Mouse (Mus musculus) liver, postnatal 0 days (tissue): ENCODE measurements around the gene Ube2cbp. TPM values are rescaled to one million over a fixed set of nuclear protein-coding genes. Genes with fewer than 3 reads are reported as not detected.

Experiments used
- ATAC-seq: fragments of 200-750 bp; cut with Nextera tagmentation; 2 replicates; pipeline ENCODE4 v1.8.0; 2017; ENCODE audit warnings: mild to moderate bottlenecking, moderate library complexity
- DNase-seq: peaks from one replicate; pipeline ENCODE4 v3.0.0-alpha.2; 2016
- H3K27ac ChIP-seq: fragments of 300-500 bp; sonication (generic); 2 replicates; pipeline ENCODE4 v1.5.1; 2014; ENCODE audit warnings: antibody characterized with exemption, moderate library complexity, mild to moderate bottlenecking, low read depth
- H3K27me3 ChIP-seq: fragments of 300-500 bp; sonication (generic); 2 replicates; pipeline ENCODE4 v1.6.1; 2014; ENCODE audit warnings: low read length, control low read depth, mixed read lengths; ENCODE audit not compliant: insufficient read depth
- H3K36me3 ChIP-seq: fragments of 300-500 bp; sonication (generic); replicated peaks from 2 replicates; pipeline ENCODE4 v1.6.1; 2014; ENCODE audit warnings: mild to moderate bottlenecking, control low read depth, low read length, moderate library complexity, mixed read lengths; ENCODE audit not compliant: insufficient read depth
- H3K4me1 ChIP-seq: fragments of 300-500 bp; sonication (generic); 2 replicates; pipeline ENCODE4 v1.6.1; 2014; ENCODE audit warnings: antibody characterized with exemption, mild to moderate bottlenecking, control low read depth; ENCODE audit not compliant: insufficient read depth
- H3K4me2 ChIP-seq: fragments of 300-500 bp; sonication (generic); 2 replicates; pipeline ENCODE4 v1.6.1; 2014; ENCODE audit warnings: low read depth, mild to moderate bottlenecking, low read length, moderate library complexity, mixed read lengths
- H3K4me3 ChIP-seq: fragments of 300-500 bp; sonication (generic); 2 replicates; pipeline ENCODE4 v1.5.1; 2014; ENCODE audit warnings: low read depth, low read length
- H3K9ac ChIP-seq: fragments of 300-500 bp; sonication (generic); replicated peaks from 2 replicates; pipeline ENCODE4 v1.6.1; 2014; ENCODE audit warnings: mild to moderate bottlenecking, moderate library complexity
- H3K9me3 ChIP-seq: fragments of 300-500 bp; sonication (generic); 2 replicates; pipeline ENCODE4 v1.6.1; 2016; ENCODE audit warnings: mild to moderate bottlenecking, control low read depth, low read length, mixed read lengths
- CTCF ChIP-seq: sonication (generic); IDR thresholded peaks from 2 replicates; pipeline ENCODE4 v1.5.1; 2016; ENCODE audit warnings: antibody characterized with exemption, low read depth
- EP300 ChIP-seq: IDR thresholded peaks from 2 replicates; pipeline ENCODE4 v1.6.1; 2016; ENCODE audit warnings: antibody characterized with exemption, low read depth, mild to moderate bottlenecking
- WGBS: fragments of 180-500 bp; shearing (Covaris S2); extraction: QIAGEN DNeasy Blood & Tissue Kit; methylation state at CpG from one replicate; pipeline ENCODE4 v1.1.7; 2014; ENCODE audit not compliant: insufficient replicate concordance; 5-methylcytosine and 5-hydroxymethylcytosine counted together
- polyA plus RNA-seq: library from polyadenylated mRNA; unstranded; fragments of >200 nt; fragmentation: Nextera tagmentation; extraction: Ambion mirVana; gene quantifications from 2 replicates; pipeline ENCODE4 v1.2.1, GENCODE M21; 2015

Ube2cbp gene
- polyA plus RNA-seq, 1 experiment from 2014 or later = 2.5 TPM

DNA sequence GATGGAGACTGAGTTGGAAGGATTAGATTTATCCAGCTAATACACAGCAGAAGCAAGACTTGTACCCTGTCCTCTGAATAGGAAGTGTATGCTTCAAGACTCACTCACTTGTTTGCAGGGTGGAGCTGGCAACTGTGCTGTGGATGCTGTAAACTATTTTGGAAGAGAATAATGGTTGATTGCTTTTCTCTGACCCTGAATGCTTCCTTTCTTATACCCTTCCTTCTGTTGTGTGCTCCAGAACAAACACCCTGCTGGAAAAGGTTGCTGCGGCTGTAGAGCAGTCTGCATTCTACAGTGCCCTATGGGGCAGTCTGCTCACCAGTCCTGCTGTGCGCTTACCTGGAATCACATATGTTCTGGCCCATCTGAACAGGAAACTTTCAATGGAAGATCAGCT, 27.0 kb upstream of the Ube2cbp start:
- Histone ChIP-seq H3K36me3 (peaks cover 15% of the 10 kb centered on the region), H3K4me3 (no peak overlapping the region), H3K4me2 (no peak overlapping the region), H3K27me3 (no peaks in the 10 kb centered on the region), H3K9me3 (no peaks in the 10 kb centered on the region), H3K9ac (no peak overlapping the region), H3K27ac (no peak overlapping the region), H3K4me1 (no peaks in the 10 kb centered on the region)
- no peak for DNase-seq
- TF ChIP-seq CTCF = no peak
- WGBS = 91% methylated on average over 2 of the region's 2 CpGs
- ATAC-seq = no peak

GRCm38 (mm10) chr9:86482236-86482635, 17.5 kb upstream of the Ube2cbp start:
- H3K9me3 ChIP-seq = no peaks in the 10 kb centered on the region
- peaks cover 1% of the 10 kb centered on the region; the same call in 1 of the 2 replicates for H3K36me3 ChIP-seq
- H3K4me3 ChIP-seq = no peak overlapping the region
- WGBS = 82% methylated on average over 1 of the region's 1 CpGs
- TF ChIP-seq CTCF = no peak
- TF ChIP-seq EP300 = no peak
- no peak overlapping the region for H3K4me2 ChIP-seq
- H3K9ac ChIP-seq = no peak overlapping the region
- H3K27ac ChIP-seq = no peak overlapping the region
- DNase-seq = no peak
- no peaks in the 10 kb centered on the region for H3K27me3 ChIP-seq
- ATAC-seq = no peak
- no peaks in the 10 kb centered on the region for H3K4me1 ChIP-seq

GRCm38 (mm10) chr9:86478414-86479093, 13.8 kb upstream of the Ube2cbp start:
- H3K4me2 ChIP-seq = no peak overlapping the region
- WGBS = 68% methylated on average over 5 of the region's 5 CpGs
- no peaks in the 10 kb centered on the region for H3K4me1 ChIP-seq
- H3K36me3 ChIP-seq = no peaks in the 10 kb centered on the region
- H3K27ac ChIP-seq = no peak overlapping the region
- H3K9ac ChIP-seq = no peak overlapping the region
- no peaks in the 10 kb centered on the region for H3K9me3 ChIP-seq
- no peak for DNase-seq
- H3K4me3 ChIP-seq = no peak overlapping the region
- H3K27me3 ChIP-seq = no peaks in the 10 kb centered on the region
- TF ChIP-seq CTCF = no peak
- ATAC-seq = no peak

DNA sequence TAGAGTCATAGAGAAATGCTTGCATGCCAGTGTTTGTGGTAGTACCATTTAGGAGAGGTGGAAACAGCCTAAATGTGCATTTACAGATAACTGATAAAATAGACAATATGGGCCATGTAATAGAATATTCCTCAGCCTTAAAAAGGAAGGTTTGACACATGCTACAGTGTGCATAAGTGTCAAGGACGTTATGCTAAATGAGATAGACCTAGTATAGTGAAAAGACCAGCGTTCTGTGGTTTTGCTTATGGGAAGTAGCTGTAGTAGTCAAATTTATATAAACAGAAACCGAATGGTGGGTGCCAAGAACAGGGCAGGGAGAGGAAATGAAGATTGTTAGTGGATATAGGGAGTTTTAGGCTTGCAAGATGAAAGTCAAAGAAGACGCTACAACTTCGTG, 12.0 kb upstream of the Ube2cbp start:
- Histone ChIP-seq H3K9me3 (no peaks in the 10 kb centered on the region), H3K27me3 (no peaks in the 10 kb centered on the region), H3K36me3 (no peaks in the 10 kb centered on the region), H3K4me3 (no peak overlapping the region), H3K9ac (no peak overlapping the region), H3K4me1 (no peaks in the 10 kb centered on the region), H3K4me2 (no peak overlapping the region), H3K27ac (no peak overlapping the region)
- no peak for TF ChIP-seq CTCF
- no peak for TF ChIP-seq EP300
- no peak for ATAC-seq
- 31% methylated on average over 5 of the region's 5 CpGs for WGBS
- no peak for DNase-seq

- H3K4me2 ChIP-seq = no peak overlapping the region
These were observed 11.2 kb upstream of the Ube2cbp start for GRCm38 (mm10) chr9:86475956-86476355.

DNA sequence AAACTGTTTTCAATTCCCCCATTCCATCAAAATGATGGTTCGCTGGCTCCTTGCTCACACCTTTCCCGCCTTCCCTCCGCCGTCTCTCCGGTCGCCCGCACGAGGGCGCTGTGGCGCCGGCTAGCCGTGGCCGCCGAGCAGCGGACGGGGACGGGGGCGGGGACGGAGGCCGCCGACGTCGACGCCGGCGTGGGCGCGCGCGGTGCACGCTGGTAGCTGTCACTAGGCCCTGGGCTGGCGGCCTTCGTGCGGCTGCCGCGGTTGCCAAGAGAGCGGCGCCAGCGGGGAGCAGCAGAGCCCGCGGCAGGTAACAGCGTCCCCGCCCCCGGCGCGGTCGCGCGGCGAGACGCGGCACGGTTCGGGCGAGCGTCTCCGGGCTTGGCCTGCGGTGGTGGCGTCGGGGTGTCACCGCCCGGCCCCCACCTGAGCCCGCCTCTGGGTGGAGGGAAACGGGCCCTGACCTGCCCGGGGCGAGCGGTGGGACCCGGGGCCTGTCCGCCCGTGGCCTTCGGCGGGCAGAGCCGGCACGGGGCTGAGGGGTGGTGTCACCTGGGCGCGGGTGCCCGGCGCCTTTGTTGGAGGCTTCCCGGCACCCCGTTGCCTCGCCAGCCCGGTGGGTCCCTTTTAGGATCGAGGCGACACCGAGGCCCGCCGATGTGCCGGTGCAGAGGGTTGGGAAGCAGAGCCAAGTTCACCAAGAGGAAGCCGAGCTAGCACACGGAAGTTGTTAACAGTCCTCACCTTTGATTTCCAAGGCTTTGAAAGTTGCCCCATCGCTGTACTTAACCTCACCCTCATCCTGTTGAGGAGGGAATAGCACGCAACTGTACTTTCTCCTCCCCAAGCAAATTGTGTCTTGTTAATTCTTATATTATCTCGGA, 2.5 kb upstream of the Ube2cbp start, which contains the start of gene Dop1a:
Gene Dop1a, plus strand, starts transcription at position 165 of the 881 bp plus-strand sequence.
- H3K4me1 ChIP-seq = peaks cover 20% of the 10 kb centered on the region
- ATAC-seq (peak; percentile 89), DNase-seq (peak; percentile 95)
- peak within 1 kb of the TSS; percentile 81 for H3K4me3 ChIP-seq
- H3K9me3 ChIP-seq = no peaks in the 10 kb centered on the region
- H3K4me2 ChIP-seq = peak within 1 kb of the TSS; percentile 94
- no peaks in the 10 kb centered on the region for H3K27me3 ChIP-seq
- peak within 1 kb of the TSS; percentile 88 for H3K27ac ChIP-seq
- H3K36me3 ChIP-seq = no peaks in the 10 kb centered on the region
- WGBS = under 1% methylated on average over 77 of the region's 93 CpGs
- peak within 1 kb of the TSS; percentile 83 for H3K9ac ChIP-seq
- peak; percentile 92 for TF ChIP-seq CTCF
- TF ChIP-seq EP300 = no peak

More at GRCm38 (mm10) chr9:86475956-86476355, 11.2 kb upstream of the Ube2cbp start:
- H3K9me3 ChIP-seq = no peaks in the 10 kb centered on the region
- H3K4me3 ChIP-seq = no peak overlapping the region
- 83% methylated on average over 4 of the region's 4 CpGs for WGBS
- no peak for ATAC-seq
- no peak overlapping the region for H3K9ac ChIP-seq
- no peak for DNase-seq
- H3K36me3 ChIP-seq = no peaks in the 10 kb centered on the region
- H3K4me1 ChIP-seq = no peaks in the 10 kb centered on the region
- no peak for TF ChIP-seq CTCF
- no peak for TF ChIP-seq EP300
- no peaks in the 10 kb centered on the region for H3K27me3 ChIP-seq
- no peak overlapping the region for H3K27ac ChIP-seq
